9 mouse cellular contexts compared by ENCODE assay signal in genomic region chr5:117440261-117440660, GRCm38 (mm10). TPM values are rescaled to one million over a fixed set of nuclear protein-coding genes. Genes with fewer than 3 reads are reported as not detected.
"Had no signal": no experiment of that assay in that cellular context is flagged by ENCODE, and none has a peak within 500 bp of the region (broad histone marks: within the 10 kb centered on the region; RNA-seq: fewer than 3 reads in every experiment).

No protein-coding gene starts in this region.

- ATAC-seq: intestine, embryonic 15.5 days; liver, postnatal 0 days had no signal

- H3K4me2 ChIP-seq: intestine, embryonic 15.5 days; limb, embryonic 15.5 days; liver, embryonic 13.5 days had no signal

- H3K27me3 ChIP-seq: intestine, embryonic 15.5 days; limb, embryonic 15.5 days; liver, embryonic 13.5 days had no signal

- DNase-seq: liver, embryonic 13.5 days; liver, postnatal 0 days; midbrain, embryonic 14.5 days; thymus, adult 18-20 months; thymus, postnatal 14 days had no signal

- H3K4me3 ChIP-seq: intestine, embryonic 15.5 days; limb, embryonic 15.5 days; liver, embryonic 13.5 days had no signal

- H3K36me3 ChIP-seq: intestine, embryonic 15.5 days; limb, embryonic 15.5 days; liver, embryonic 13.5 days had no signal

- H3K9ac ChIP-seq: intestine, embryonic 15.5 days; limb, embryonic 15.5 days; liver, embryonic 13.5 days; liver, postnatal 0 days had no signal

- H3K27ac ChIP-seq: intestine, embryonic 15.5 days; limb, embryonic 15.5 days; liver, embryonic 13.5 days; stomach, postnatal 0 days had no signal

- H3K9me3 ChIP-seq: intestine, embryonic 15.5 days; limb, embryonic 15.5 days; liver, embryonic 13.5 days had no signal

- H3K4me1 ChIP-seq: intestine, embryonic 15.5 days; liver, embryonic 13.5 days had no signal

RNA-seq across cellular contexts. Expression of gene Ksr2, which starts 26.5 kb away (rescaled TPM):
- total RNA-seq: megakaryocyte-erythroid progenitor cell, adult 5-6 weeks had no signal
